Mouse (Mus musculus) midbrain, postnatal 0 days (tissue): Measurements from ENCODE around the gene Tra2b. TPM values are rescaled to one million over a fixed set of nuclear protein-coding genes. Genes with fewer than 3 reads are reported as not detected.
"Not testable (repeated sequence)": the region's sequence is repeated elsewhere in the genome, so short reads cannot be mapped to it uniquely, and the experiment has no call there.

Experiments used
- ATAC-seq: fragments of 200-750 bp; cut with Nextera tagmentation; 2 replicates; pipeline ENCODE4 v1.8.0; 2017; ENCODE audit warnings: moderate number of reproducible peaks, mild to moderate bottlenecking, moderate TSS enrichment, moderate library complexity; ENCODE audit not compliant: low FRiP score
- DNase-seq: peaks from one replicate; pipeline ENCODE4 v3.0.0-alpha.2; 2015; ENCODE audit warnings: low spot score
- H3K27ac ChIP-seq: fragments of 300-500 bp; sonication (generic); 2 replicates; pipeline ENCODE4 v1.5.1; 2014; ENCODE audit warnings: low read depth, mild to moderate bottlenecking, low read length, mixed read lengths
- H3K27me3 ChIP-seq: fragments of 300-500 bp; sonication (generic); 2 replicates; pipeline ENCODE4 v1.6.1; 2014; ENCODE audit warnings: low read length, control low read depth, mixed read lengths; ENCODE audit not compliant: insufficient read depth
- H3K36me3 ChIP-seq: fragments of 300-500 bp; sonication (generic); 2 replicates; pipeline ENCODE4 v1.6.1; 2014; ENCODE audit warnings: low read length, control low read depth, mixed read lengths; ENCODE audit not compliant: insufficient read depth
- H3K4me1 ChIP-seq: fragments of 300-500 bp; sonication (generic); 2 replicates; pipeline ENCODE4 v1.6.1; 2014; ENCODE audit warnings: mild to moderate bottlenecking, control low read depth, antibody characterized with exemption, low read length, mixed read lengths; ENCODE audit not compliant: insufficient read depth
- H3K4me2 ChIP-seq: fragments of 300-500 bp; sonication (generic); 2 replicates; pipeline ENCODE4 v1.6.1; 2014; ENCODE audit warnings: low read depth, mild to moderate bottlenecking, low read length, mixed read lengths; ENCODE audit not compliant: poor library complexity, severe bottlenecking
- H3K4me3 ChIP-seq: fragments of 300-500 bp; sonication (generic); 2 replicates; pipeline ENCODE4 v1.5.1; 2014; ENCODE audit warnings: low read depth, mild to moderate bottlenecking, low read length, moderate library complexity
- H3K9ac ChIP-seq: fragments of 300-500 bp; sonication (generic); replicated peaks from 2 replicates; pipeline ENCODE4 v1.6.1; 2014; ENCODE audit warnings: mild to moderate bottlenecking, low read length, moderate library complexity, mixed read lengths; ENCODE audit not compliant: poor library complexity, severe bottlenecking
- H3K9me3 ChIP-seq: fragments of 300-500 bp; sonication (generic); 2 replicates; pipeline ENCODE4 v1.6.1; 2016; ENCODE audit warnings: low read length, control low read depth
- CTCF ChIP-seq: IDR thresholded peaks from 2 replicates; pipeline ENCODE4 v1.5.1; 2016; ENCODE audit warnings: antibody characterized with exemption, mild to moderate bottlenecking
- WGBS: fragments of 180-500 bp; shearing (Covaris S2); extraction: QIAGEN DNeasy Blood & Tissue Kit; methylation state at CpG from one replicate; pipeline ENCODE4 v1.1.7; 2014; 5-methylcytosine and 5-hydroxymethylcytosine counted together
- polyA plus RNA-seq: library from polyadenylated mRNA; unstranded; fragments of >200 nt; fragmentation: Nextera tagmentation; extraction: Ambion mirVana; gene quantifications from 2 replicates; pipeline ENCODE4 v1.2.1, GENCODE M21; 2015
- total RNA-seq: library from RNA; depleted of rRNA; stranded (reverse); fragments of >200 nt; gene quantifications from 2 replicates; pipeline ENCODE4 v1.2.3, GENCODE M21; 2014

The Tra2b gene
- total and polyA plus RNA-seq, 2 experiments from 2014 or later = 128 to 208 TPM

- no peaks in the 10 kb centered on the region for H3K27me3 ChIP-seq
- H3K4me2 ChIP-seq = 0 out of 2 replicates have a peak overlapping the region, but pooled peaks have one; percentile 6
- no peak overlapping the region for H3K9ac ChIP-seq
- no peak overlapping the region for H3K4me3 ChIP-seq
- no peak for TF ChIP-seq CTCF
- no peak for ATAC-seq
- H3K36me3 ChIP-seq = no peaks in the 10 kb centered on the region
- H3K4me1 ChIP-seq = peaks cover 3% of the 10 kb centered on the region; the same call in 1 of the 2 replicates
- 53% methylated on average over 3 of the region's 3 CpGs for WGBS
- H3K27ac ChIP-seq = no peak overlapping the region
- no peaks in the 10 kb centered on the region for H3K9me3 ChIP-seq
- DNase-seq = no peak
Observed at GRCm38 (mm10) chr16:22260423-22261143, 5.2 kb downstream of the Tra2b start.

GRCm38 (mm10) chr16:22252255-22252654 lies 13.6 kb downstream of the Tra2b start:
- not testable (repeated sequence) for H3K4me3 ChIP-seq, H3K4me1 ChIP-seq, H3K27ac ChIP-seq, H3K4me2 ChIP-seq, DNase-seq, H3K9ac ChIP-seq, H3K9me3 ChIP-seq, ATAC-seq, H3K27me3 ChIP-seq
- 85% methylated on average over 6 of the region's 6 CpGs for WGBS
- peaks cover 15% of the 10 kb centered on the region for H3K36me3 ChIP-seq

- TF ChIP-seq CTCF = no peak
- H3K27me3 ChIP-seq = no peaks in the 10 kb centered on the region
- H3K27ac ChIP-seq = no peak overlapping the region
- no peaks in the 10 kb centered on the region for H3K4me1 ChIP-seq
- peaks cover 15% of the 10 kb centered on the region for H3K36me3 ChIP-seq
- no peak for ATAC-seq
- H3K9ac ChIP-seq = no peak overlapping the region
- no peak overlapping the region for H3K4me2 ChIP-seq
- H3K9me3 ChIP-seq = no peaks in the 10 kb centered on the region
- no peak overlapping the region for H3K4me3 ChIP-seq
- WGBS = 96% methylated on average over 5 of the region's 5 CpGs
- no peak for DNase-seq
Observed at GRCm38 (mm10) chr16:22250307-22250706, 15.5 kb downstream of the Tra2b start.

- Histone ChIP-seq H3K27me3 (no peaks in the 10 kb centered on the region), H3K9ac (no peak overlapping the region), H3K27ac (no peak overlapping the region), H3K4me1 (no peaks in the 10 kb centered on the region), H3K4me3 (no peak overlapping the region), H3K36me3 (peaks cover 16% of the 10 kb centered on the region), H3K4me2 (no peak overlapping the region), H3K9me3 (no peaks in the 10 kb centered on the region)
- ATAC-seq (no peak), DNase-seq (no peak)
- 96% methylated on average over 3 of the region's 3 CpGs for WGBS
- no peak for TF ChIP-seq CTCF
Observed at GRCm38 (mm10) chr16:22249754-22250153, 16.1 kb downstream of the Tra2b start.

GRCm38 (mm10) chr16:22242239-22242866 lies 23.5 kb downstream of the Tra2b start:
- Histone ChIP-seq H3K27ac (no peak overlapping the region), H3K36me3 (peaks cover 6% of the 10 kb centered on the region), H3K4me1 (no peaks in the 10 kb centered on the region), H3K4me3 (no peak overlapping the region), H3K27me3 (no peaks in the 10 kb centered on the region), H3K9ac (no peak overlapping the region), H3K9me3 (no peaks in the 10 kb centered on the region), H3K4me2 (no peak overlapping the region)
- ATAC-seq = no peak
- 88% methylated on average over 2 of the region's 2 CpGs for WGBS
- TF ChIP-seq CTCF = no peak
- no peak for DNase-seq
